Mouse (Mus musculus): ENCODE measurements at regions not wholly inside any gene's neighbourhood (a gene's known extent, or its start where the extent isn't known, plus 50 kb on each side); places are given as distances from the start of the nearest gene placed in this dataset.

- Histone ChIP-seq H3K4me1 (ENCODE audit: insufficient read depth) (no peaks in the 10 kb centered on the region), H3K9ac (no peak overlapping the region), H3K36me3 (ENCODE audit: insufficient read depth) (no peaks in the 10 kb centered on the region), H3K27ac (ENCODE audit: low read depth, low read length) (no peak overlapping the region), H3K4me3 (ENCODE audit: low read depth, low read length) (no peak overlapping the region), H3K4me2 (ENCODE audit: low read depth) (no peak overlapping the region), H3K9me3 (ENCODE audit: low read length) (no peaks in the 10 kb centered on the region), H3K27me3 (ENCODE audit: insufficient read depth, low read length) (no peaks in the 10 kb centered on the region)
- ATAC-seq: no peak
- WGBS: 100% methylated on average over 1 of the region's 1 CpGs
- TF ChIP-seq CTCF (IDR thresholded peaks at IDR 0.05; ENCODE audit: low read depth): no peak
- no peak for DNase-seq
Measured at GRCm38 (mm10) chr15:3648741-3649140, 65.4 kb upstream of the Ghr start.

DNA sequence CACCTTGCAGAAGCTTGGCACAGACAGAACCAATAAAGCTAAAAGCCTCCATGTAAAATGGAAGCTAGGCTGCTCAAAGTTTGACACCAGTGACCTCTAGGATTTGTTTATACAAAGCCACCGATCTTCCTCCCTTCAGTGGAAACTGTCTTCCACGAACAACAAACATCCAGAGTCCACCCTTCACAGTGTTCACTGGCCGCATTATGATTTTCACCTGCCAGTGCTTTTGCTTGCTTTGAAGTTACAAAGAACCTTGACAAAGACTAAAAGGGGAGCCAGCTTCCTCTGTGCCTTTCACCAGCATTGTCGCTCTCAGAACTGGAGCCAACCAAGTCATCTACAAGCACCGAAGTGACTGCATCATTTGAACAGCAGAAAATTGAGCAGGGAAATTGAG, 56.8 kb upstream of the Ghr start:
- no peak for DNase-seq
- no peak overlapping the region for H3K4me3 ChIP-seq (ENCODE audit: low read depth, low read length)
- 73% methylated on average over 5 of the region's 5 CpGs for WGBS

More for the DNA sequence above, 56.8 kb upstream of the Ghr start:
- H3K27ac ChIP-seq (ENCODE audit: low read depth, low read length): no peak overlapping the region
- H3K4me2 ChIP-seq (ENCODE audit: low read depth): no peak overlapping the region
- no peaks in the 10 kb centered on the region for H3K9me3 ChIP-seq (ENCODE audit: low read length)
- H3K27me3 ChIP-seq (ENCODE audit: insufficient read depth, low read length): no peaks in the 10 kb centered on the region
- no peak for TF ChIP-seq CTCF (IDR thresholded peaks at IDR 0.05; ENCODE audit: low read depth)
- ATAC-seq: no peak; the same call in 1 of the 2 replicates
- no peaks in the 10 kb centered on the region for H3K4me1 ChIP-seq (ENCODE audit: insufficient read depth)
- H3K9ac ChIP-seq: no peak overlapping the region
- H3K36me3 ChIP-seq (ENCODE audit: insufficient read depth): no peaks in the 10 kb centered on the region
